Mouse (Mus musculus) thymus, adult 18-20 months (tissue): Measurements from ENCODE around the gene Fzd7.

Experiments
- DNase-seq, 2 experiments: peaks; one replicate each; pipeline ENCODE4 v3.0.0; 2022; ENCODE audit warnings: mixed read lengths in 2 of 2

Fzd7 gene

DNA sequence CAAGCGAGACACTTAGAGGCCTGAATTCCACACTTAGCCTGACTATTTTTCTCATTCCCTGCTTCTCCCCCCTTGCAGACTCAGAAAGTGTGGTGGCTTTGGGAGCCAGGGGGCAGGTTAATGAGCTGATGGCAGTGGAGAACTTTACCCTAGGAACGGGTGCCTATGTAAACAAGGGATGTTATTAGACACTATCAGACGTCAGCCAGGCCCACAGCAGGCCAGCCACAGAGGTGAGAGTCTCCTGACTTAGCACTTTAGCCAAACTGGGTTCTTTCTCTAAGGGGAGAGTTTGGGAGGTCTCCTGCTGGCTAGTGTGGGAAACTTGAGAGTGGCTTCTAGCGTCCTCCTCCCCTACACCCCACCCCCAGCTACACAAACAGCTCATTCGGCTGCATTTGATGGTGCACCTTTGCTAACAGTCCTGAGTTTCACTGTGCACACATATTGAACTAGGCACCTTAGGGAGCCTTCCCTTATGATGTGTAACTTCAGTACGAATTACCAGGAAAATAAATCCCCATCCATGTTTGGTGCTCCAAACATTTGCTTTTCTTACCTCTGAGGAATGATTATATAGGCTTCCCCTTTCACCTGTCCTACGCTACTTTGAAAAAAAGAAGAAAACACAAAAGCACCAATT, 21.6 kb downstream of the Fzd7 start:
- no peak for DNase-seq

DNA sequence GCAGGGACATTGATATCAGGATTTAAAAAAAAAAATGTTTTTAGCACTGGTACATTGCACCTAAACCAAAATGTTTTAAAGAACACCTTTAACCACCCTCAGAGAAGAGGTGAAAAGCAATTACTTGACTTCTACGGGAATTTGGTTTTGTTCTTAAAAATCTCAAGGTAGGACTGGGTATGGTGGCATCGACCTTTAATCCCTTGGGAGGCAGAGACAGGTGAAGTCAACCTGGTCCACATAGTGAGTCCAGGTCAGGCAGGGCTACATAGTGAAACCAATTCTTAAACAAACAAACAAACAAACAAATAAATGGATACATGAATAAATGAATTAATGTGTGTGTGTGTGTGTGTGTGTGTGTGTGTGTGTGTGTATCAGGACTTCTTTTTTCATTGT, 22.1 kb downstream of the Fzd7 start:
- DNase-seq, result no peak

DNA sequence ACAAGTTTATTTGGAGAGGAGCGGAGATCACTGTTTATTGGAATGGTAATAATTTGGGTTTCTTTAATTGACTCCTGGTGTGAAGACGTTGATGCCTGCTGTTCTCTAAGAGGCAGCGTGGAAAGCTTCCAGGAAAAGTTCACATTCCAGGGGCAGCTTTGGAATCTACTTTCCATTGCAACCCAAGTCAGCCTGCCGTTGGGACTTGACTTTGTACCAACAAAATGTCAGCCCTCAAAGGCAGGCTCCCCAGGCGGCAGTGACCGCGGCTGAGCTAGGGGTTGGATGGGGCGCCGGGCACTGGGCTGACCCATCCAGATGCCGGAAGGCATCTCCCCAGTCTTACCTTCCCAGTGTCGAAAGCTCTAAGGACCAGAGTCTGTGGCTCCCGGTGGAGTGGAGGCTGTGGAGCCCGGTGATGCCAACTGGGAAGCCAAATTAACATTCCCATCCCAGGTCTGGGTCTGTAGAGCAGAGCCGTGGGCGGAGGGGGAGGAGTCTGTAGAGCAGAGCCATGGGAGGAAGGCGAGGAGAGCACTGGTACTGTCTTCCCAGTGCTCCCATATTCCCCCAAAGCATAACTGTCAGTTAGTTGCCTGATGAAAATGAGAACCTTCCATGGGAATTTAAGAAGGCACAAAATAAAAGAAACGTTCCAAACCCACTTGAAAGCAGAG, 26.4 kb downstream of the Fzd7 start:
- DNase-seq, result no peak

DNA sequence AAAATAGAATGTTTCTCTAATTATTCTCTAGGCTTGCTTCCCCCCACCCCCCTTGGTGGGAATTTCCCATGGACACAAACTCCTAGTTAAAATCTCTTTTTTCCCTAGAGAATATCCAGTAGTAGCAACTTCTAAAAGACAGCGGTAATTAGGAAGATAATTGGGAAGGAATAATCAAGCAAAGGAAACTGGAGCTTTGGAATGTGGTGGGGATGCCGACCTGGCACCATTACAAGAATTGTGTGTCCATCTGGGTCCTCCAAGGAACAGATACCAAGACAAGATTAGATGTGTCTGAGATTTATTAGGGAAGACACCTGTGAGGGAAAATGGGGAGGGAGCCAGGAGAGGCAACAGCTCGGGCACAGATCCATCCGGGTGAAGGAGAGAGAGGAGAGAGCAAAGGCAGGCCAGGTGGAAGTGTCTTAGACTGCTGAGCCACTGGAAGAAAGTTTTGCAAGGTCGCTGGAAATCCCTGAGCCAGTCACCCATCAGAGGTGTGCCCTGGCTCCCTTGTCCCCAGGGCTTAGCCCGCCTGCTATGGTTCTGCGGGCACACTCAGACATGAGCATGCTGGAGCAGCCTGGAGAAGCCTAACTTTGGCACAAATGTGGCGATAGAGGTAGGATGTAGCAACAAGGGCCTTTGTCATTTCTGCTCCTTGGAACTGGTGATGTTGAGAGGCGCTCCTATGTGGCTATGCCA, 29.5 kb downstream of the Fzd7 start:
- no peak for DNase-seq

DNA sequence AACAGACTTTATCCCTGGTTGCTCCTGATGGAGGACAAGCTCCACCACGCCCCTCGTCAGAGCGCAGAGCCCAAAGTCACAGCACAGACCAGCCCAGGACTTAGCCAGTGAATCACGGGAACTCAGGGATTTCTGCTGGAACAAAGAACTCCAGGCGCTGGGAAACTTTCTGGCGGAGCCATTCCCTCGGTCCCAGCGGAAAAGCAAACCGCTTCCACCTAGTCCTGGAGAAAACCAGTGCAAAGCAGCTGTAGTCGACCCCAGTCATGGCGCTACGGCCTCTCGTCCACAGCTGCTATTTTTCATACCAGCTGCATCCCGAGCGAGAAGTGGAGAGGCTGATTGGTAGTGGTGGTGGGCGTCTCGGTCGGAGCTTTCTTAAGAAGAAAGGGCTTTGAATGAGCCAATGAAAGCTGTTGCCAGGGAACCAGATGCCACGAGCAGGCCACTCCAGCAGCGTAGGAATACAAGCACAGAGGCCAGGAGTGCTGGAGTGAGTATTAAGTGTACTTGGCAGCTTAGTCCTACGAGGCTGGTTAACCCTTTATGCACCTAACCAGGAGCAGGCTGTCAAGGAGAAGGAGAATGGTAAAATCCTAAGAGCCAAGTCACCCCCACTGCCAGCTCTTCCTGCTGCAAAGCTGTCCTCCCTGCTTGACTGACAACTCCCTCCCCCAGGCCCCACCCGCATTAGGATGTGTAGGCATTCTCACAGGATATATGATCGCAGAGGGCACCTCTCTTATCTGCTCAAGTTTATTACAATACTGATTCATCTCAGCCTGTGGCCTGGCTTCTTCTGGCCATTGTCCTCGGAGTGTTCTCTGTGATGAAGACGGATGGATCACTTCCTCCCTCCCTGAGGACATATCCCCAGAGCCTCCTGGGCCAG, 34.0 kb downstream of the Fzd7 start, which contains the start of gene Gm973:
Gene Gm973 (plus strand): TSS at position 239 of the 892 bp plus-strand sequence.
- DNase-seq, result no peak

DNA sequence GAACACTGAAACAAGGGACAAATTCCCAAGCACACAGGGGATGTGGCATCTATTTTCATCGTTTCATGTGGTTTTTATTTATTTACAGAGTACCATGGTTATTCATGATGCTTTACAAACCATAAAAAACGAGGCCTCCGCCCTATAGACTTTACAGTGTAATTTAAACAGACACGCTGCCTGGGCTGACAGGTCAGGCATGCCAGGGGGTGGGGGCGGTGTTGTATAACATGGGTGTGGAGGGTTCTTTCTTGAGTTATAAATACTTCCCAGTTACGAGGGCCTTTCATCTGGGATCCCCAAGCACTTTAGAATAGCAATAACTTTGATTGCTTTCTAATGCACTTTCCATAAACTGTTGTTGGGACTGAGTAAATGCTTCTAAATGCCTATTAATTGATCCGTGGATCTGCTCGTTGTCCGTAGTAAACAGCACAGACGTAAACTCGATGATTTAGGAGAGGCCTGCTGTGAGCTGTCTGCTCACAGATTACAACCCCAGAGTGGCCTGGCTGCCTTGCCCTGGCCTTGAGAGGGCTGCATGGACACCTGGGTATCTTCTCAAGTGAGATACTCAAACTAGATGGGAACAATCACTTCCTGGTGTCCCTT, 38.1 kb downstream of the Fzd7 start:
- no peak for DNase-seq

DNA sequence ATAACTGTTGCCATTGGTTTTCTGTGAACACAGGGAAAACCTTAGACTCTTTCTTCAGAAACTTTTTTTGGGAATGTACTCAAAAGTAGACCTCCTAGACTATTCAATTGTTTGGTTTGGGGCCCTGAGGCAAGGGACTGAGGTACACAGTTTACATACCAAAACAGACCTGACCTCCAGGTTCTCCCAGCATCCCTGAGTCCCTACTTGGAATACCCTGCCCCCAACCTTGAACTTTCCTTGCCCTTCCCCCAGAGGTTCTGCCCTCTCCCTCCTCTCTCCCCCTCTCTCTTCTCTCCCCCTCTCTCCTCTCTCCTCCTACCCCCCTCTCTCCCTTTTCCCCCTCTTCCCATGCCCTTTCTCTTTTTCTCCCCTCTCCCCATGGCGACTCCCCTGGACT, 40.2 kb downstream of the Fzd7 start:
- no peak for DNase-seq

DNA sequence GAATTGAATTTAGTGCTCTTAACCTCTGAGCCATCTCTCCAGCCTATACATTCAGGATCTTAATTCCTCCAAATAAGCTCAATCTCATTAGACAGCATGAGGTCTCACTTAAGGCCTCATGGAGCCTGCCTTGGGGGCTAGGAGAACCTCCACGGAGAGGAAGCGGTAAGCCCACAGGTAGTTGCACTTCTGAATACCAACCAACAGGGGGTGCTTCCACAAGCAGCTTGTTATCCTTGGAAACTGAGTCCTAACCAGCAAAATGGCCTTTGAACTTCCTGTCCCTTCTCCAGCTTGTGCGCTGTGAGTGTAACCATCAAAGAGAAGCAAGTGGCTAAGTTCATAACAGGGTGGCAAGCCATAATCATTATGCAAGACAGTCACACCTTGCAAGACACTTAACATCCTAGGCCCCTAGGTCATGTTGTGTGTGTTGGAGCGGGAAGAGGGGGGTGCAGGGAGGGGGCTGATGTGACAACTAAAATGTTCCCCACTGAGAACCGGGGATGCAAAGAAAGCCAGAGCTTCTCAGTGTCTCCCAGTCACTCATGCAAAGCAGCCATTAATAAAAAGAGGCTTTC, 41.2 kb downstream of the Fzd7 start:
- no peak for DNase-seq

DNA sequence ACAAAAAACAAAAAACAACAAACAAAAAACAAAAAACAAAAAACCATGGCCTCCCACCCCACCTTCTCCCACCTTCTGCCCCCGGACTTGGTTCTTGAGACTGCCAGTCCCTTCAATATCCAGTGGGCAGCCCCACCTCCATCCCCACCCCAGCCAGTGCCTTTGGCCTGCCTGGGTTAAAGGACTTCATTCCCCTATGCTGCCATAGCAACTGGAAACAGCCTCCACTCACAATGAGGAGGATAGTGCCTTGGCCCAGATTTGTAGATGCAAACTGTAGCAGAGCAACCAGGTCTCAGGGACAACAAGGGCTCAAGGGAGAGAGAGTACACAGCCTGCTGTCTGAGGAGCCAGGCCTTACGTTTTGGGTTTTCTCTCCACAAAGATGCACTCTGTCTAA, 41.8 kb downstream of the Fzd7 start:
- DNase-seq, result no peak

DNA sequence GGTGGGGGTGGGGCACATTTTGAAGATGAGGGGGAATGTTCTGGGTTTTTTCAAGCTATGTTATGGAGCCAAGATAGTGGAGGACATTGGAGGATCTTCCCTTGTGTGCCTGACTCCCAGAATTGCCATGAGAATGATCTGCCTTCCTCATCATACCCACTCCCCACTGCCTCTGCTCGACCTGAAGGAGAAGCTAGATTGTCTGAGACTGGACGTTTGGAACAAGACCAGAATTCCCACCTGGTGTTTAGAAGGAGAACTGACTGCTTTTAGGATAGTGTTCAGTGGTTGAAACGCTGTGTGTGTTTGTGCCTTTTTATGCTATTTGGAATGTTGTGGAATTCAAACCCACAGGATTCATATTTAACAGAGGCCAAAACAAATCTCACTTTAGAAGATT, 42.5 kb downstream of the Fzd7 start:
- DNase-seq, result no peak

DNA sequence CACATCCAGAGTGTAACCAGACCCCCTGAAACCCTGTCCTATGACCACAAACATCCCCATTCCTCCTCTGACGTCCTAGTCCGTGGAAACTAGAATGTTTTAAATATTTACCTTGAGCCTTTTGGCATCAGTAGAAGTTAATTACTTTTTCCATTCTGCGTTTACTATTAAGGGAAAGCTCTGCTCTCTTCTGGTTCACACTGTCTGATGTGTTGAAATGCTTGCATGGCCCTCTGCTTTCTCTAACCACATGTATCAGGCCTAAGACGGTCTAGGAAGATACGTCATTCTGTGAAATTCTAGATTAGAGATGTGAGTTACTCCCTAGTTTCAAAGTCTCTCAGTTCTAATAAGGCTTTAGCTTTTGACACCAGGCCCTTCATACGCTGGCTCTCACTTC, 45.0 kb downstream of the Fzd7 start:
- DNase-seq, result no peak

DNA sequence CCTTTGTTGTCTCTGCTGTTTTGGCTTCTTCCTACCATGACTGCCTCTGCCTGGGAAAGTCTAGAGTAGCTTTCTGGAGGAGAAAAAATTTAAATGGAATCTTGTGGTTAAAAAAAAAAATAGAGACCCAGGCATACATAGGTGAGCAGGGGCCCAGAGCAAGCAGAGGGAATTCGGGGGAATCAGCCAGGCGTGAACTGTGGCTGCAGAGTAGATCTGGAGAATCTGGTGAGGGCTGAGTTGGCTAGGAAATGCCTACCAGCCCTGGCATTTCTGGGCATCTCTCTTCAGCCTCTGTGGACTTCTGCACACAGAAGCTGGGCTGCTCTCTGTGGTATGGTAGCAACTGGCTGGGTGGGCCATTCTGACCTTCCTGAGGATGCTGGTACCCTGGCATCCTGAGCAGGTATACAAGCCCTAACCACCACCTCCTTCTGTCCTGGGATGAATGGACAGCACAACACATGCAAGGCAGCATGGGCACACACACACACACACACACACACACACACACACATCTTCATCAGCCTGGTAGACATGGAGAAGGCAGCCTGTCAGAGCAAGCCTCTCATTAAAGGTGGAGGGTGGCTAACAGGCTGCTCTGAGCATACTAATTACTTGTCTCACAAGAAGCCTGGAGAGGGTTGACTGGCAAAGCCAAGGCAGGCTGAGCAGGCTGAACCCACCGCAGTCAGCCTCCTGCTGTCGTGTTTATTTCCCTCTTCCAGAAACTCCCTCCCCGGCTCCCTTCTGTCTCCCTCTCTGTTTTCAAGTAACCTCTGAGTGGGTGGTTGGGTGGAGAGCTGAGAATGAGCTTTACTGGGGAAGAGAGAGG, 53.0 kb downstream of the Fzd7 start:
- DNase-seq, result no peak
